Mouse (Mus musculus) pancreas, adult 10 weeks (tissue): ENCODE data around the gene Ppp1r37. TPM values are rescaled to one million over a fixed set of nuclear protein-coding genes. Genes with fewer than 3 reads are reported as not detected.

Source experiments
- polyA plus RNA-seq: library from polyadenylated mRNA; stranded (reverse); fragments of 350-450 nt; fragmentation: Illumina TruSeq; extraction: RNeasy Lipid Tissue Mini Kit (QIAGEN cat#74804); gene quantifications from one replicate; pipeline ENCODE4 v1.2.3, GENCODE M21; 2015; ENCODE audit warnings: low read depth, low replicate concordance; ENCODE audit not compliant: insufficient read depth

Ppp1r37 gene
- 31.9 TPM for polyA plus RNA-seq

GRCm38 (mm10) chr7:19562643-19563410, at the start of gene Ppp1r37:
Gene Ppp1r37 (minus strand): TSS chr7:19563076.

GRCm38 (mm10) chr7:19603849-19604605, 41.2 kb upstream of the Ppp1r37 start, which contains the start of gene Clasrp:
Gene Clasrp (minus strand): TSS chr7:19604486.

GRCm38 (mm10) chr7:19577141-19577852, 14.4 kb upstream of the Ppp1r37 start, which contains the start of the genes Zfp296 and Gemin7:
Gene Zfp296 (plus strand): TSS chr7:19577287.
Gene Gemin7 (minus strand): TSS chr7:19577595.

GRCm38 (mm10) chr7:19517652-19518365, 45.1 kb downstream of the Ppp1r37 start, which contains the start of gene Nkpd1:
Gene Nkpd1 (plus strand): TSS chr7:19517838.

GRCm38 (mm10) chr7:19508150-19508923, 54.5 kb downstream of the Ppp1r37 start, which contains the start of the genes Bloc1s3 and Trappc6a:
Gene Bloc1s3 (minus strand): TSS chr7:19508367.
Gene Trappc6a (plus strand): TSS chr7:19508395.

Other genes with a start within 250 kb of the Ppp1r37 start
- gene Ercc1, start 218.3 kb downstream of the Ppp1r37 start, polyA plus RNA-seq, result 11.2 TPM
- gene Cd3eap, start 203.6 kb downstream of the Ppp1r37 start, polyA plus RNA-seq, result 2.5 TPM
- gene Ppp1r13l, start 203.3 kb downstream of the Ppp1r37 start, polyA plus RNA-seq, result 2.4 TPM
- 7.7 TPM for gene Ercc2, start 181.1 kb downstream of the Ppp1r37 start, polyA plus RNA-seq
- gene Klc3, start 159.0 kb downstream of the Ppp1r37 start, polyA plus RNA-seq, result 4.6 TPM
- gene Ckm, start 158.3 kb downstream of the Ppp1r37 start, polyA plus RNA-seq, result 0.68 TPM
- 7.8 TPM for gene Mark4, start 104.3 kb downstream of the Ppp1r37 start, polyA plus RNA-seq
- 14.3 TPM for gene Exoc3l2, start 99.7 kb downstream of the Ppp1r37 start, polyA plus RNA-seq
- 1.00 TPM for gene Bloc1s3, start 54.7 kb downstream of the Ppp1r37 start, polyA plus RNA-seq
- gene Trappc6a, start 54.7 kb downstream of the Ppp1r37 start, polyA plus RNA-seq, result 19.1 TPM
- not detected for gene Nkpd1, start 45.2 kb downstream of the Ppp1r37 start, polyA plus RNA-seq
- gene Zfp296, start 14.2 kb upstream of the Ppp1r37 start, polyA plus RNA-seq, result not detected
- 23.7 TPM for gene Gemin7, start 14.5 kb upstream of the Ppp1r37 start, polyA plus RNA-seq
- gene Clasrp, start 41.4 kb upstream of the Ppp1r37 start, polyA plus RNA-seq, result 22.2 TPM
- gene Relb, start 66.4 kb upstream of the Ppp1r37 start, polyA plus RNA-seq, result 4.5 TPM
- 22.6 TPM for gene Clptm1, start 102.0 kb upstream of the Ppp1r37 start, polyA plus RNA-seq
- not detected for gene Apoc2, start 114.9 kb upstream of the Ppp1r37 start, polyA plus RNA-seq
- gene Gm44805, start 118.3 kb upstream of the Ppp1r37 start, polyA plus RNA-seq, result not detected
- not detected for gene Apoc4, start 118.4 kb upstream of the Ppp1r37 start, polyA plus RNA-seq
- 15.3 TPM for gene Apoc1, start 129.6 kb upstream of the Ppp1r37 start, polyA plus RNA-seq
- gene Apoe, start 136.1 kb upstream of the Ppp1r37 start, polyA plus RNA-seq, result 298 TPM
- 10.2 TPM for gene Tomm40, start 152.4 kb upstream of the Ppp1r37 start, polyA plus RNA-seq
- 7.7 TPM for gene Nectin2, start 187.4 kb upstream of the Ppp1r37 start, polyA plus RNA-seq
- 37.8 TPM for gene Bcam, start 207.9 kb upstream of the Ppp1r37 start, polyA plus RNA-seq
- 4.5 TPM for gene Cblc, start 233.7 kb upstream of the Ppp1r37 start, polyA plus RNA-seq